In the genomic region with DNA sequence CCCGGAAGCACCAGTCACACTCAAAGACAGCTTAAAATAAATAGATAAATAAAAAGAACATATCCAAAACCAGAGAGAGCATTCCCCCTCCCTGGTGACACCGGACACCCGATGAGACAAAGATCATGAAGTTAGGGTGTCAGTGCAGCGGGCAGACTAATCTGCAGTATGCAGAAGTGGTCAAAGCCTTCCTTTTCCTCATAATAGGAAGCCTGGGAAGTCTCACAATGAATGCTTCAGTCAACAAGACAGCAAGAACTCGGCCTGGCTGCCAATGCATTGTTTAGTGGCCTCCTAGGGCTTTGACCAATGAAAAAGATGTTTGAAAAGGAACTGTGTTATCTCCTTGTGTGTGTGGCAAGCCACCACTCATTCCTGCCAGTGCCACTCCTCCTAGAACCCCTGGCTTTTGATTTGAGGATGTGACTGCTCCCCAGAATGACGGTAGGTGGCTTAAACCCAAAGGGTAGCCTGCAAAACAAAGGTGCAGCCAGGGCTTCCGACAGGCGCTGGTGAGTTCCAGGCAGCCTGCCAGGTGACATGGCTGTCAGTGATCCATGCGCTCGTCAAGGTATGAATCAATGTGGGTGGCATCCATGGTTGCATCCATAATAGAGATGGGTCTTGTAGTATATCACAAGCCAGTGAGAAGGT, we compare ENCODE assay signal across 10 mouse cellular contexts. TPM values are rescaled to one million over a fixed set of nuclear protein-coding genes. Genes with fewer than 3 reads are reported as not detected.
DNase-seq lines count a peak whose midpoint lies in the region; ATAC-seq and TF ChIP-seq lines count a peak whose summit lies in the region.
"Had no signal": no experiment of that assay in that cellular context is flagged by ENCODE, and none has a peak within 500 bp of the region (broad histone marks: within the 10 kb centered on the region; RNA-seq: fewer than 3 reads in every experiment).

No protein-coding gene starts in this region.

- H3K4me2 ChIP-seq in intestine, postnatal 0 days (replicated peaks; ENCODE audit: low read depth), result no peak overlapping the region

- no peak for ATAC-seq in cerebellum, adult (ENCODE audit: insufficient number of reproducible peaks, low FRiP score, low TSS enrichment)
- ATAC-seq in intestine, postnatal 0 days, result no peak
- ATAC-seq: inflammation-experienced regulatory T-cells, adult 6 months had no signal

- no peak overlapping the region for H3K4me3 ChIP-seq in intestine, postnatal 0 days (ENCODE audit: low read depth, low read length)

- no peaks in the 10 kb centered on the region for H3K36me3 ChIP-seq in intestine, postnatal 0 days (ENCODE audit: control insufficient read depth, insufficient read depth)

- H3K4me1 ChIP-seq in intestine, postnatal 0 days (replicated peaks; ENCODE audit: control insufficient read depth, insufficient read depth, low read length), result 0 out of 2 replicates have a peak, but pooled peaks cover 4% of the 10 kb centered on the region

- H3K27ac ChIP-seq in intestine, postnatal 0 days (ENCODE audit: low read depth, low read length), result no peak overlapping the region

- TF ChIP-seq CTCF in intestine, postnatal 0 days (IDR thresholded peaks at IDR 0.05; ENCODE audit: low read depth), result no peak

- peak; percentile 56 for DNase-seq in cerebellum, adult 11-12 months
- peak; percentile 48 for DNase-seq in testis, postnatal 10 days (ENCODE audit: low spot score)
- no peak for DNase-seq in testis, postnatal 14 days (ENCODE audit: low spot score)
- DNase-seq in heart, postnatal 25 days (ENCODE audit: low spot score), result peak; percentile 5
- peak; percentile 79 for DNase-seq in lung, postnatal 36 days
- no peak for DNase-seq in layer of hippocampus, postnatal 36 days
- DNase-seq: embryo, embryonic 11 days had no signal

- H3K27me3 ChIP-seq in intestine, postnatal 0 days (replicated peaks; ENCODE audit: control insufficient read depth, insufficient read depth, low read length), result no peaks in the 10 kb centered on the region

- H3K9me3 ChIP-seq in intestine, postnatal 0 days (ENCODE audit: control insufficient read depth), result no peaks in the 10 kb centered on the region

- no peak overlapping the region for H3K9ac ChIP-seq in intestine, postnatal 0 days (ENCODE audit: low read depth, low read length)

- intact Hi-C loops in heart, postnatal 25 days (cut with DNase I), result no loop called here

- WGBS in intestine, postnatal 0 days, result 45% methylated on average over 10 of the region's 10 CpGs

RNA-seq across cellular contexts. Expression of a gene that starts 58.1 kb away (rescaled TPM):
- 1 to 10 TPM; 1.9 to 2.1 TPM for total RNA-seq in heart, postnatal 25 days (2021)
- polyA plus RNA-seq in intestine, postnatal 0 days (2015; fragmentation: Nextera tagmentation; extraction: Ambion mirVana), result 20.1 and 20.9 TPM in 2 replicates
- total RNA-seq in layer of hippocampus, postnatal 36 days (2021), result 100 to 1,000 TPM; 232 to 234 TPM

Comparison
In these comparisons a context has a peak if more than half of its experiments do, and no peak if none do; other contexts are left out.
1. DNase-seq: peak in cerebellum, adult 11-12 months (single experiment), testis, postnatal 10 days (single experiment), heart, postnatal 25 days (single experiment) and lung, postnatal 36 days (single experiment); none in testis, postnatal 14 days (single experiment) and layer of hippocampus, postnatal 36 days (0 of 2).
2. RNA of a gene that starts 58.1 kb away (total RNA-seq): 232 to 234 TPM in layer of hippocampus, postnatal 36 days; 1.9 to 2.1 TPM in heart, postnatal 25 days; every median in the first group is over 10 times any median in the second.